Mouse (Mus musculus) neural tube, embryonic 12.5 days (tissue): ENCODE measurements around the gene Slit3. TPM values are rescaled to one million over a fixed set of nuclear protein-coding genes. Genes with fewer than 3 reads are reported as not detected.

Source experiments
- ATAC-seq: fragments of 200-750 bp; cut with Nextera tagmentation; 2 replicates; pipeline ENCODE4 v1.8.0; 2017; ENCODE audit warnings: low read depth, mild to moderate bottlenecking, moderate TSS enrichment, moderate library complexity; ENCODE audit not compliant: low FRiP score
- H3K27ac ChIP-seq: fragments of 300-500 bp; sonication (generic); 2 replicates; pipeline ENCODE4 v1.5.1; 2016
- H3K27me3 ChIP-seq: fragments of 300-500 bp; sonication (generic); replicated peaks from 2 replicates; pipeline ENCODE4 v1.6.1; 2016; ENCODE audit warnings: mild to moderate bottlenecking
- H3K36me3 ChIP-seq: fragments of 300-500 bp; sonication (generic); 2 replicates; pipeline ENCODE4 v1.6.1; 2016; ENCODE audit warnings: mild to moderate bottlenecking
- H3K4me1 ChIP-seq: fragments of 300-500 bp; sonication (generic); 2 replicates; pipeline ENCODE4 v1.6.1; 2016
- H3K4me2 ChIP-seq: fragments of 300-500 bp; sonication (generic); replicated peaks from 2 replicates; pipeline ENCODE4 v1.6.1; 2016; ENCODE audit warnings: mild to moderate bottlenecking
- H3K4me3 ChIP-seq: fragments of 300-500 bp; sonication (generic); 2 replicates; pipeline ENCODE4 v1.5.1; 2016
- H3K9ac ChIP-seq: fragments of 300-500 bp; sonication (generic); 2 replicates; pipeline ENCODE4 v1.6.1; 2016; ENCODE audit warnings: mild to moderate bottlenecking
- H3K9me3 ChIP-seq: fragments of 300-500 bp; sonication (generic); 2 replicates; pipeline ENCODE4 v1.6.1; 2016; ENCODE audit warnings: mild to moderate bottlenecking
- WGBS: fragments of 180-500 bp; shearing (Covaris S2); methylation state at CpG from one replicate; pipeline ENCODE4 v1.1.7; 2016; 5-methylcytosine and 5-hydroxymethylcytosine counted together
- polyA plus RNA-seq: library from polyadenylated mRNA; unstranded; fragments of >200 nt; fragmentation: Nextera tagmentation; extraction: Ambion mirVana; gene quantifications from 2 replicates; pipeline ENCODE4 v1.2.1, GENCODE M21; 2016

Slit3 gene
- polyA plus RNA-seq, 1 experiment from 2014 or later, result 65.0 TPM

DNA sequence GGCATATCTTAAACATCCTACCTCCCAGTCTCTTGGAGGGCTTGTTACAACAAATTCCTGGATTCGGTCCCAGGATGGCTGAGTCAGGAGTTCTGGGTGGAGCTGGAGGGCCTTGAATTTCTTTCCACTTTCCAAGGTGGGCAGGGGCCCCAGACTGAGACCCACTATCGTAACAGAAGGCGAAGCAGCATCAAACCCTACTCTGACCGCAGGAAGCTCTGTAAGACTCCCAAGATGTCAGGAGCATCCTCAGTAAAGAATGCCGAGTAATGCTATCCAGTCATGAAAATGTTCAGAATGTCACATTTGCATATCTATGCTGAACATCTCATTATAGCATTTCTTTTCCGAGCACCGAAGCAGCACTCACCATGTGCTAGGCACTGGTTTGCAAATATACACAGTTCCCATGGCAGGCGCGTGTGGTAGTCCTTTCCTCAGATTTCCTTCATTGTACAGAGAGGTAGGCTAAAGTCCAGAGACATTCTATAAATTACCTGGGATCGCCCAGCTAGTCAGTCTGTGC, 140.6 kb downstream of the Slit3 start:
- Histone ChIP-seq H3K27me3 (no peaks in the 10 kb centered on the region), H3K9ac (no peak overlapping the region), H3K4me2 (no peak overlapping the region), H3K27ac (no peak overlapping the region), H3K9me3 (no peaks in the 10 kb centered on the region), H3K4me1 (no peaks in the 10 kb centered on the region), H3K36me3 (no peaks in the 10 kb centered on the region), H3K4me3 (no peak overlapping the region)
- 88% methylated on average over 10 of the region's 10 CpGs for WGBS
- no peak for ATAC-seq

DNA sequence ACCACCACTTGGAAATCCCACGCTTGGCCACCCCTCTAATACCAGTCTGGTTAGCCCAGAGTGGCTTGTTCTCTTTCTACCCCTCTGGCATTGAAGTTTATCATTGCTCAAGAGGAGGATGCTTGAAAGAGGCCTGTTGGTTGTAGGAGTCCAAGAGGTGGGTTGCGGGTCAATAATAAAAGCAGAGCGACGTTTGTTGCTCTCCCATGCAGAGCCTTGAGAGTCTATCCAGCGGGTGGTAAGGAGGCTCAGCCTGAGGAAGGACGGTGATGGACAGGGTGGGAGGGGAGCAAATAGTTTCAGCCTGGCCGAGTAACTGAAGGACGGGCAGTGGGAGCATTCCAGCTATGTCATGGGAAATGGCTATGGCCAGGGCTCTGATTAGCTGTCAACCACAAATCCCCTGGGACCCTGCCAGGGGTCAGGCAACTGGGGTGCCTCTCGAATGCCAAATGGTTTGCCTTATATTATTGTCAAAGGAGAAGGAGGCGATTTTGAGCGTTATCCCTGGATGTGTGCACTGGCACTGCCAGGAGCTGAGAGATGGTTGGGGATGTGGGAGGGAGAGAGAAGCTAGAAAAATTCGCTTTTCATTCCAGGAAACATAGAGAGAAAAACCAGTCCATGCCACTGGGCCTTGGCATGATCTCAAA, 141.4 kb downstream of the Slit3 start:
- Histone ChIP-seq H3K4me2 (no peak overlapping the region), H3K4me3 (no peak overlapping the region), H3K36me3 (no peaks in the 10 kb centered on the region), H3K4me1 (no peaks in the 10 kb centered on the region), H3K9ac (no peak overlapping the region), H3K9me3 (no peaks in the 10 kb centered on the region), H3K27me3 (no peaks in the 10 kb centered on the region), H3K27ac (no peak overlapping the region)
- ATAC-seq, result no peak
- 69% methylated on average over 12 of the region's 12 CpGs for WGBS

- H3K9ac ChIP-seq, result no peak overlapping the region
- no peaks in the 10 kb centered on the region for H3K36me3 ChIP-seq
- no peak overlapping the region for H3K4me2 ChIP-seq
- no peaks in the 10 kb centered on the region for H3K9me3 ChIP-seq
- H3K27me3 ChIP-seq, result no peaks in the 10 kb centered on the region
- no peak overlapping the region for H3K27ac ChIP-seq
- ATAC-seq, result no peak
- no peaks in the 10 kb centered on the region for H3K4me1 ChIP-seq
- H3K4me3 ChIP-seq, result no peak overlapping the region
- WGBS, result 90% methylated on average over 3 of the region's 3 CpGs
Observed at GRCm38 (mm10) chr11:35264749-35265148, 143.7 kb downstream of the Slit3 start.

DNA sequence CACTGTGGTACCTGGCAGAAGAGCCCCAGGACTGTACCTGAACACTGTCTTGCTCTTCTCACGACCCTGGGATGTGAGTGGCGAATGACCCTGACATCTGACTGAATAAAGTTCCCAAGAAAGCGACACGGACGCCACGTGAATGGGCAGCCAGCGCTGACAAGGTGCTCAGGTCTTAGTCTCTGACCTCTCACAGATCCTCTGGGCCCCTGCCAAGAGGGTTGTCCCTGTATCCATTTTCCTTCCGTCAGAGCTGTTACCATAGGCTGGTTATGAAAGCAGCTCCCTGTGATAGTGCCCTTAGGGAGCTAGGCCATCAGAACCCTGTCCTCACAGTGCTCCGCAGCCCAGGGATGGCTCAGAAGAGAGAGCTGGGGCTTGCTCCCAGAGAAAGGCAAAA, 149.4 kb downstream of the Slit3 start:
- H3K27ac ChIP-seq, result no peak overlapping the region
- 84% methylated on average over 9 of the region's 9 CpGs for WGBS
- no peak overlapping the region for H3K4me3 ChIP-seq
- ATAC-seq, result no peak
- peaks cover 26% of the 10 kb centered on the region for H3K4me1 ChIP-seq
- no peaks in the 10 kb centered on the region for H3K9me3 ChIP-seq
- H3K27me3 ChIP-seq, result 0 out of 2 replicates have a peak, but pooled peaks cover 4% of the 10 kb centered on the region
- H3K9ac ChIP-seq, result no peak overlapping the region
- H3K36me3 ChIP-seq, result no peaks in the 10 kb centered on the region
- H3K4me2 ChIP-seq, result no peak overlapping the region

DNA sequence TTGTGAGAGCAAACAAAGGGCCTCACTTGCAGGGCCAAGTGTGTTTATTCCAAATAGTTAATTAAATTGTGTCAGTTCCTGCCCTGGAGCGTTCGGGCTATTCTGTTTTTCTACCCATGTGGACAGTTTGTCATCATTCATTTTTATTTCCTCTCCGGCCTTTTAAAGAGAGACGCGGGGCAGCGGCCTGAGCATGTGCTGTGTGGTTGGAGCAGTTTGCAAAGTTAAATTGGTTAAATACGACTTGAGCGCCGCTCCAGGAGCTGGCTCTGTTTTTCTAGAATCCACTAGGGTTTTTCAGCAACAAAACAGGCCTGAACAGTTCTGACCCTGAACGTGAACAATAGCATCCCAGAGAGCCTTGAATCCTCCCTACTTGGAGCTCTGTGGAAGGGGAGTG, 152.4 kb downstream of the Slit3 start:
- H3K4me3 ChIP-seq, result no peak overlapping the region
- peaks cover 10% of the 10 kb centered on the region; the same call in 1 of the 2 replicates for H3K27me3 ChIP-seq
- no peaks in the 10 kb centered on the region for H3K36me3 ChIP-seq
- ATAC-seq, result 0 out of 2 replicates have a peak, but pooled peaks have one; percentile 31
- no peak overlapping the region; the same call in 1 of the 2 replicates for H3K4me2 ChIP-seq
- H3K9ac ChIP-seq, result no peak overlapping the region
- H3K4me1 ChIP-seq, result peaks cover 33% of the 10 kb centered on the region
- H3K9me3 ChIP-seq, result no peaks in the 10 kb centered on the region
- H3K27ac ChIP-seq, result no peak overlapping the region
- WGBS, result 9% methylated on average over 10 of the region's 10 CpGs

GRCm38 (mm10) chr11:35274036-35274435, 153.0 kb downstream of the Slit3 start:
- ATAC-seq, result no peak
- Histone ChIP-seq H3K9me3 (no peaks in the 10 kb centered on the region), H3K9ac (no peak overlapping the region), H3K4me2 (no peak overlapping the region), H3K27ac (no peak overlapping the region), H3K4me3 (no peak overlapping the region), H3K27me3 (peaks cover 10% of the 10 kb centered on the region; the same call in 1 of the 2 replicates), H3K4me1 (peaks cover 39% of the 10 kb centered on the region), H3K36me3 (no peaks in the 10 kb centered on the region)
- 88% methylated on average over 3 of the region's 3 CpGs for WGBS

GRCm38 (mm10) chr11:35275300-35275699, 154.3 kb downstream of the Slit3 start:
- ATAC-seq, result no peak
- Histone ChIP-seq H3K4me1 (peaks cover 40% of the 10 kb centered on the region), H3K36me3 (no peaks in the 10 kb centered on the region), H3K4me3 (no peak overlapping the region), H3K27ac (no peak overlapping the region), H3K27me3 (peaks cover 10% of the 10 kb centered on the region; the same call in 1 of the 2 replicates), H3K9ac (no peak overlapping the region), H3K9me3 (no peaks in the 10 kb centered on the region), H3K4me2 (no peak overlapping the region)
- 93% methylated on average over 7 of the region's 7 CpGs for WGBS

GRCm38 (mm10) chr11:35276001-35276400, 155.0 kb downstream of the Slit3 start:
- no peak overlapping the region for H3K4me2 ChIP-seq
- H3K9me3 ChIP-seq, result no peaks in the 10 kb centered on the region
- no peak overlapping the region for H3K9ac ChIP-seq
- WGBS, result 53% methylated on average over 11 of the region's 11 CpGs
- ATAC-seq, result no peak
- H3K36me3 ChIP-seq, result no peaks in the 10 kb centered on the region
- peaks cover 10% of the 10 kb centered on the region; the same call in 1 of the 2 replicates for H3K27me3 ChIP-seq
- no peak overlapping the region for H3K27ac ChIP-seq
- no peak overlapping the region for H3K4me3 ChIP-seq
- H3K4me1 ChIP-seq, result peaks cover 40% of the 10 kb centered on the region

DNA sequence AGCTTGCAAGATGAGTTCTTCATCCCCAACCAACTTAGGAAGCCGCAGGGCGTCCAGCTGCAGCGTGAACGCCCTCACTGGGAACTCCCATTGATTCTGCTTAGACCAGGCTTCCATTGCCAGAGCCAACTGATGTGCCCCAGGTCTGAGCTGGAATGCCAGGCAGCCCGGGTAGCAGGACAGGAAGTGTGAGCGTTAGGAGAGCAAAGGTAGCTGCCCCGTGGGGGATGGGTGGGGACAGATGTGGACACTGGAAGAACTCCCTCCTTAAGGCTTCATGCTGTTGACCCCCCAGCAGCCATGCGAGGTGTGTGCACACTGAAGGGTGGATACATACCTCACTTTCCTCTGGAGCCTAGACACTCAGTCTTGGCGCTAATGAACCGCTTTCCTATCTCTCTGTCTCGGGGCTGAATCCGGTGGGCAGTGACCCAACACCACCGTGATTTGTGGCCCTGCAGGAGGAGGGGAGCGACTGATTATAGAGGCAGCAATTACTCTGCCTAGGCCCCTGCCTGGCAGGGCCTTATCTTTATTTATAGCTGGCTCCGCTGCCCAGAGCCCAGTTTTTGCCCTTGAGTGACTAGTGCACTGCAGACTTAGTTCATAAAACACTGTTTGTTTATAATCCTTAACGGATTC, 157.2 kb downstream of the Slit3 start:
- H3K9ac ChIP-seq, result no peak overlapping the region
- no peaks in the 10 kb centered on the region for H3K36me3 ChIP-seq
- ATAC-seq, result peak; percentile 41; the same call in 1 of the 2 replicates
- H3K4me3 ChIP-seq, result no peak overlapping the region
- no peaks in the 10 kb centered on the region for H3K9me3 ChIP-seq
- WGBS, result 45% methylated on average over 16 of the region's 16 CpGs
- no peak overlapping the region for H3K4me2 ChIP-seq
- H3K27ac ChIP-seq, result no peak overlapping the region
- peaks cover 15% of the 10 kb centered on the region; the same call in 1 of the 2 replicates for H3K27me3 ChIP-seq
- H3K4me1 ChIP-seq, result peaks cover 30% of the 10 kb centered on the region

DNA sequence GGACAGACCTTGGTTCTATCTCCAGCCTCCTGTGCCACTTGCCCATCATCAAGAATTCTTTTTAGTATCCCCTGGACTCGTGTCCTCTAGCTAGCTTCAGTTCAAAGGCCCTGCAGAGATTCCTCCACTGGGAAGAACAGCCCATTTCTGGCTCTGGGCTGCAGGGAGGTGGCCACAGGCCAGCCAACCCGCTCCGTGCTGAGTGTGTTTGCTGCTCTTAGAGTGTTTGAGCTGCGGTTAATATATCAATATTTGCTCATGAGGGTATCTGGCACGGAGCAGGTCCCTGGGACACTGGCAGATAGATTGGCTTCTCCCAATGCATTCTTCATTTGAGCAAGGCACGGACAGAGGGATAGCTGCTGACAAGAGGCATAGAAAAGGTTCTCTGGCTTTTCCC, 159.8 kb downstream of the Slit3 start:
- Histone ChIP-seq H3K9ac (no peak overlapping the region), H3K27ac (no peak overlapping the region), H3K4me2 (no peak overlapping the region), H3K36me3 (no peaks in the 10 kb centered on the region), H3K27me3 (peaks cover 9% of the 10 kb centered on the region; the same call in 1 of the 2 replicates), H3K4me1 (peaks cover 27% of the 10 kb centered on the region), H3K9me3 (no peaks in the 10 kb centered on the region), H3K4me3 (no peak overlapping the region)
- no peak for ATAC-seq
- WGBS, result 85% methylated on average over 6 of the region's 6 CpGs

DNA sequence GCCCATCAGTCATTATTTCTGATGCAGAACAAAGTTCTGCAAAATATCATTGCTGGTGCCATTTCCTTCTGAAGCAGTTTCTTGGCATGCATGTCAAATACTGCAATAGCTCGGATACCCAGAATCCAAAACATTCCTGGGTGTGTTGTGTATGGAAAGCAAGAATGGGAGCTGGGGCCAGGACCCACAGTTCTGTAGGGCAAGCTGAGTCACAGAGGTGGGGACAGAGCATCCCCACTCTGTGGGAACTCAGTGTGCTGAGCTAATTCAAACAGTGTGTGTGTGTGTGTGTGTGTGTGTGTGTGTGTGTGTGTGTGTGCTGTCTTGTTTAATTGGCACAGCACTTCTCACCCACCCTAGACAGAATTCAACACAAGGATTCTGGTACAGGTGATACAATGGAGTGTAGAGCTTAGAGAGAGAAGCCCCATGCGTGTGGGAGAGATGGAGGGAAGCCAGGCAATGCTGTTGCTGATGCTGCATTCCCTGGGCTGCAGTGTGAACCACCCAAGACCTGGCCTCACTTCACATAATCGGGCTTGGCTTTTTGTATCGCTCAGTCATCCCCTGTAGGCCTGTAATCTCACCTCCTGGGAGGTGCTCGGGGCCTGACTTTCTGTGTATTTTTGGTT, 161.1 kb downstream of the Slit3 start:
- Histone ChIP-seq H3K9ac (no peak overlapping the region), H3K27me3 (peaks cover 6% of the 10 kb centered on the region; the same call in 1 of the 2 replicates), H3K4me1 (peaks cover 27% of the 10 kb centered on the region), H3K4me2 (no peak overlapping the region), H3K27ac (no peak overlapping the region), H3K9me3 (no peaks in the 10 kb centered on the region), H3K4me3 (no peak overlapping the region), H3K36me3 (no peaks in the 10 kb centered on the region)
- no peak for ATAC-seq
- WGBS, result 86% methylated on average over 5 of the region's 5 CpGs
